Mouse (Mus musculus): Measurements from ENCODE around the gene Pkig. TPM values are rescaled to one million over a fixed set of nuclear protein-coding genes. Genes with fewer than 3 reads are reported as not detected.

Gene Pkig
- total and polyA plus RNA-seq, 3 experiments = 225 to 364 (median 227) TPM

DNA sequence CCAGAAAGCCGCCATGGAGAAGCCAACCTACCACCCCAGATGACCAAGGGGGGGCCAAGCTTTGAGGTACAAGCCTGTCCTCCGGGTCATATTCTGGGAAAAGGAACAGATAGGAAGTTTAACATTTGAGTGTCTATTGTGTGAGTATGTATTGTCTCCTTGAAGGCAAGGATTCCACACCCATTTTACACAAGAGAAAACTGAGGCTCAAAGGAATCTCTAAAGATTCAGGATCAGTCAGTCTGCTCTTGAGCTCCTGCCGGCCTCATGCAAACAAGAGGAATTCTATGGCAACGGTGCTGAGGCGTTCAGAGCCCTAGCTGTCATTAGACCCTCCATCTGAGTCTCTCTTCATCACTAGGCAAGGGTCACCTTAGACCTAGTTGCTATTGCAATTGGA, 84.5 kb downstream of the Pkig start:
- Histone ChIP-seq H3K4me3 (replicated peaks in 1 of 3; ENCODE audit: low read depth in 2 of 3, low read length in 2 of 3, poor library complexity in 1 of 3) (no peak overlapping the region), H3K27ac (ENCODE audit: insufficient read depth, low read depth) (no peak overlapping the region), H3K36me3 (replicated peaks in 1 of 2; ENCODE audit: control insufficient read depth in 1 of 2, insufficient read depth in 1 of 2, low read length in 1 of 2) (peaks cover 0 to 30% of the 10 kb centered on the region in 2 experiments), H3K79me2 (replicated peaks; ENCODE audit: control insufficient read depth, extremely low read depth, insufficient read depth, poor library complexity, severe bottlenecking) (no peaks in the 10 kb centered on the region), H3K9ac (ENCODE audit: insufficient read depth, low read depth) (no peak overlapping the region), H3K4me1 (ENCODE audit: control insufficient read depth in 1 of 2, insufficient read depth in 2 of 2) (peaks cover 12 to 61% of the 10 kb centered on the region in 2 experiments), H3K9me3 (replicated peaks; ENCODE audit: low read length) (no peaks in the 10 kb centered on the region), H3K27me3 (replicated peaks) (no peaks in the 10 kb centered on the region), H3K4me2 (ENCODE audit: insufficient read depth, low read depth, poor library complexity, severe bottlenecking) (no peak overlapping the region)
- no peak for TF ChIP-seq ELF1 (IDR thresholded peaks at IDR 0.05; ENCODE audit: low read depth, low read length)
- no peak for TF ChIP-seq ZKSCAN1 (IDR thresholded peaks at IDR 0.05; ENCODE audit: borderline replicate concordance, low read depth, low read length)
- TF ChIP-seq RAD21 (IDR thresholded peaks at IDR 0.05; ENCODE audit: low read depth, low read length) = no peak
- no peak for TF ChIP-seq USF1 (IDR thresholded peaks at IDR 0.05; ENCODE audit: low read depth, low read length)
- TF ChIP-seq RCOR1 (conservative IDR thresholded peaks at IDR 0.05; ENCODE audit: low read depth, low read length) = no peak
- DNase-seq (ENCODE audit: extremely low read depth) = no peak
- in situ Hi-C loops (cut with MboI; ENCODE audit: low pct_ligation_motif_present, low pct_unique_long_range_greater_than_20kb, low sequenced_read_pairs) = no loop called here
- dilution Hi-C loops (cut with MboI; ENCODE audit: extremely low pct_ligation_motif_present, extremely low pct_unique_long_range_greater_than_20kb, low sequenced_read_pairs) = no loop called here

DNA sequence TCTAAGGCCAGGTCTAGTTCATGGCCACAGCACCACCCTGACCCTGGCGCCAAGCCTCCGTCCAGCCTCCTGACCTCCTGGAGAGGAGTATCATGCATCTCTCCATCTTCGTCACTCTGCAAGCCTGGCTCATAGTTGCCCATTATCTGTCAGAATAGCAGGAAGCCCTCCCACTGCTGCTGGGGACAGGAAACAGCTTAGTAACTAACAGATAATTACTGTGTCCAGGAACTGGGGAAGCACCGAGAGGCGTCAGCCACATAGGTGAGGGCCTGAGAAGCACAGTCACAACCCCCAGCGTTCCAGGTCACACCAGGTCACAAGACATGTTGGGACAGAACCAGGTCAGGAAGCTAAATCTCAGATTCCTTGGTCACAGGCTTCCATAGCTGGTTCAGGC, 85.2 kb downstream of the Pkig start:
- H3K27me3 ChIP-seq (replicated peaks) = no peaks in the 10 kb centered on the region
- dilution Hi-C loops (cut with MboI; ENCODE audit: extremely low pct_ligation_motif_present, extremely low pct_unique_long_range_greater_than_20kb, low sequenced_read_pairs) (no loop called here), in situ Hi-C loops (cut with MboI; ENCODE audit: low pct_ligation_motif_present, low pct_unique_long_range_greater_than_20kb, low sequenced_read_pairs) (no loop called here)
- H3K9ac ChIP-seq (ENCODE audit: insufficient read depth, low read depth) = no peak overlapping the region
- H3K4me2 ChIP-seq (ENCODE audit: insufficient read depth, low read depth, poor library complexity, severe bottlenecking) = no peak overlapping the region
- H3K4me1 ChIP-seq (ENCODE audit: control insufficient read depth in 1 of 2, insufficient read depth in 2 of 2) = peaks cover 12 to 57% of the 10 kb centered on the region in 2 experiments
- peaks cover 0 to 25% of the 10 kb centered on the region in 2 experiments for H3K36me3 ChIP-seq (replicated peaks in 1 of 2; ENCODE audit: control insufficient read depth in 1 of 2, insufficient read depth in 1 of 2, low read length in 1 of 2)
- no peak for DNase-seq (ENCODE audit: extremely low read depth)
- H3K9me3 ChIP-seq (replicated peaks; ENCODE audit: low read length) = no peaks in the 10 kb centered on the region
- no peak overlapping the region for H3K27ac ChIP-seq (ENCODE audit: insufficient read depth, low read depth)
- TF ChIP-seq USF1 (IDR thresholded peaks at IDR 0.05; ENCODE audit: low read depth, low read length) (no peak), ETS1 (conservative IDR thresholded peaks at IDR 0.05; ENCODE audit: low read depth, low read length) (no peak), MYC (IDR thresholded peaks at IDR 0.05; ENCODE audit: low read depth, low read length) (no peak), SMC3 (IDR thresholded peaks at IDR 0.05; ENCODE audit: low read depth, low read length) (no peak), CHD2 (IDR thresholded peaks at IDR 0.05; ENCODE audit: low read length) (no peak), BHLHE40 (IDR thresholded peaks at IDR 0.05; ENCODE audit: low read depth, low read length) (no peak), USF2 (conservative IDR thresholded peaks at IDR 0.05; ENCODE audit: low read depth, low read length) (no peak), CHD1 (IDR thresholded peaks at IDR 0.05; ENCODE audit: low read depth, low read length) (no peak), PAX5 (IDR thresholded peaks at IDR 0.05; ENCODE audit: low read length) (no peak), SIN3A (IDR thresholded peaks at IDR 0.05; ENCODE audit: low read length) (no peak), MXI1 (IDR thresholded peaks at IDR 0.05; ENCODE audit: low read depth, low read length) (no peak)
- H3K79me2 ChIP-seq (replicated peaks; ENCODE audit: control insufficient read depth, extremely low read depth, insufficient read depth, poor library complexity, severe bottlenecking) = no peaks in the 10 kb centered on the region
- no peak overlapping the region for H3K4me3 ChIP-seq (replicated peaks in 1 of 3; ENCODE audit: low read depth in 2 of 3, low read length in 2 of 3, poor library complexity in 1 of 3)

Data from CH12.LX (cell line).